Mouse (Mus musculus): ENCODE measurements at regions not wholly inside any gene's neighbourhood (a gene's known extent, or its start where the extent isn't known, plus 50 kb on each side); places are given as distances from the start of the nearest gene placed in this dataset.

DNA sequence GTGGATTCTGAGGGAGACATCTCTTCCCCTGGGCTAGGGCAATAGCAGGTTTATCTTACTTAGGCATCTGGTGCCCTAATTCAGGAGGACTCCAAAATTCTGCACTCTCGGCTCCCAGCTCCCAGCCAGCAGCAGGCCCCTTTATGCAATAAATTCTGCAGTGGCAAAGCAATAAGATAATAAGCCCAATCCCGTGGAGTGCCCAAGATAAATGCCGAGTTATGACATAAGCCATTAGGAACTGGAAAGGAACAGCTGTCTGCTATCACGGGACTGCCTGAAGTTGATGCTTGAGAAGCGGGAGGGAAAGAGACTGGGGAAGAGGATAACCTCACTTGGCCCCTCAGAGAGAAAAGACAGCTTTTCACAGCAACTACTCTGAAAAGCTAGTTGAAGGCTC lies 159.0 kb downstream of the 1190002N15Rik start:
- TF ChIP-seq CTCF (IDR thresholded peaks at IDR 0.05; ENCODE audit: borderline replicate concordance, insufficient read depth, low read length) = no peak
- TF ChIP-seq POLR2A (IDR thresholded peaks at IDR 0.05; ENCODE audit: low read depth, low read length) = no peak

Data from embryonic fibroblast, embryonic 13.5 days (primary cell).